Mouse (Mus musculus) kidney, postnatal 14 days (tissue): ENCODE results near the gene Prm3.

Experiments used
- DNase-seq: peaks from one replicate; pipeline ENCODE4 v3.0.0; 2022; ENCODE audit warnings: mixed read lengths

Prm3 gene

GRCm38 (mm10) chr16:10770531-10771325 lies 20.0 kb downstream of the Prm3 start:
- no peak for DNase-seq

GRCm38 (mm10) chr16:10769661-10770060 lies 21.1 kb downstream of the Prm3 start:
- no peak for DNase-seq

GRCm38 (mm10) chr16:10768821-10769220 lies 21.9 kb downstream of the Prm3 start:
- no peak for DNase-seq

GRCm38 (mm10) chr16:10767158-10767557 lies 23.6 kb downstream of the Prm3 start:
- DNase-seq = peak; percentile 85

GRCm38 (mm10) chr16:10764323-10764722 lies 26.4 kb downstream of the Prm3 start:
- DNase-seq = no peak

GRCm38 (mm10) chr16:10763540-10764264 lies 27.0 kb downstream of the Prm3 start:
- no peak for DNase-seq

GRCm38 (mm10) chr16:10762569-10763180 lies 28.0 kb downstream of the Prm3 start:
- DNase-seq = no peak

- DNase-seq = no peak
These were observed 29.5 kb downstream of the Prm3 start for GRCm38 (mm10) chr16:10761182-10761581.

- no peak for DNase-seq
These were observed 34.5 kb downstream of the Prm3 start for GRCm38 (mm10) chr16:10756168-10756567.

- DNase-seq = no peak
These were observed 36.0 kb downstream of the Prm3 start for GRCm38 (mm10) chr16:10754521-10755296.

GRCm38 (mm10) chr16:10749824-10750223 lies 40.9 kb downstream of the Prm3 start:
- no peak for DNase-seq

GRCm38 (mm10) chr16:10749226-10749625 lies 41.5 kb downstream of the Prm3 start:
- no peak for DNase-seq

- DNase-seq = peak; percentile 48
These were observed 49.6 kb downstream of the Prm3 start for GRCm38 (mm10) chr16:10741082-10741481.
